Mouse (Mus musculus): ENCODE data around the gene Zdhhc1.

Gene Zdhhc1

GRCm38 (mm10) chr8:105455218-105455617 is 41.5 kb downstream of the Zdhhc1 start:
- DNase-seq (ENCODE audit: low spot score): no peak

- DNase-seq (ENCODE audit: low spot score): no peak
These were observed 42.6 kb downstream of the Zdhhc1 start for GRCm38 (mm10) chr8:105454088-105454487.

- DNase-seq (ENCODE audit: low spot score): no peak
These were observed 43.4 kb downstream of the Zdhhc1 start for GRCm38 (mm10) chr8:105453296-105453695.

GRCm38 (mm10) chr8:105451903-105452603 is 44.6 kb downstream of the Zdhhc1 start:
- DNase-seq (ENCODE audit: low spot score): no peak

GRCm38 (mm10) chr8:105450977-105451376 is 45.7 kb downstream of the Zdhhc1 start:
- no peak for DNase-seq (ENCODE audit: low spot score)

GRCm38 (mm10) chr8:105448596-105448995 is 48.1 kb downstream of the Zdhhc1 start:
- no peak for DNase-seq (ENCODE audit: low spot score)

GRCm38 (mm10) chr8:105448188-105448587 is 48.5 kb downstream of the Zdhhc1 start:
- DNase-seq (ENCODE audit: low spot score): no peak

GRCm38 (mm10) chr8:105446127-105446552 is 50.6 kb downstream of the Zdhhc1 start:
- no peak for DNase-seq (ENCODE audit: low spot score)

GRCm38 (mm10) chr8:105445296-105446126 is 51.2 kb downstream of the Zdhhc1 start:
- DNase-seq (ENCODE audit: low spot score): no peak

- DNase-seq (ENCODE audit: low spot score): no peak
These were observed 54.0 kb downstream of the Zdhhc1 start for GRCm38 (mm10) chr8:105442661-105443060.

- no peak for DNase-seq (ENCODE audit: low spot score)
These were observed 55.3 kb downstream of the Zdhhc1 start for GRCm38 (mm10) chr8:105441433-105441832.

- DNase-seq (ENCODE audit: low spot score): no peak
These were observed 57.8 kb downstream of the Zdhhc1 start for GRCm38 (mm10) chr8:105438865-105439264.

- no peak for DNase-seq (ENCODE audit: low spot score)
These were observed 59.5 kb downstream of the Zdhhc1 start for GRCm38 (mm10) chr8:105437078-105437748.

- DNase-seq (ENCODE audit: low spot score): no peak
These were observed 60.5 kb downstream of the Zdhhc1 start for GRCm38 (mm10) chr8:105436218-105436617.

GRCm38 (mm10) chr8:105434136-105434535 is 62.6 kb downstream of the Zdhhc1 start:
- no peak for DNase-seq (ENCODE audit: low spot score)

GRCm38 (mm10) chr8:105433511-105433910 is 63.2 kb downstream of the Zdhhc1 start:
- DNase-seq (ENCODE audit: low spot score): no peak

GRCm38 (mm10) chr8:105433021-105433420 is 63.7 kb downstream of the Zdhhc1 start:
- no peak for DNase-seq (ENCODE audit: low spot score)

GRCm38 (mm10) chr8:105431743-105432515 is 64.8 kb downstream of the Zdhhc1 start:
- no peak for DNase-seq (ENCODE audit: low spot score)

GRCm38 (mm10) chr8:105426878-105427277 is 69.8 kb downstream of the Zdhhc1 start:
- DNase-seq (ENCODE audit: low spot score): no peak

Measured in testis, postnatal 14 days (tissue).